Mouse (Mus musculus) kidney, postnatal 25 days (tissue): ENCODE measurements around the gene Gnai1.
A peak's percentile ranks its signal among the peaks of the same experiment; 100 is the strongest.
"Not testable (repeated sequence)": the region's sequence is repeated elsewhere in the genome, so short reads cannot be mapped to it uniquely, and the experiment has no call there.

Experiments used
- DNase-seq, 2 experiments: peaks; one replicate each; pipeline ENCODE4 v3.0.0; 2021; ENCODE audit warnings: mixed read lengths in 2 of 2

Gnai1 gene

GRCm38 (mm10) chr5:18360281-18360819 lies at the start of gene Gnai1:
Gene Gnai1, minus strand, starts transcription at chr5:18360355.
- DNase-seq = peak; percentile 75 to 87

- no peak for DNase-seq
Observed at GRCm38 (mm10) chr5:18367864-18368263, 7.7 kb upstream of the Gnai1 start.

- DNase-seq = no peak
Observed at GRCm38 (mm10) chr5:18365460-18365859, 5.3 kb upstream of the Gnai1 start.

GRCm38 (mm10) chr5:18360956-18361355 lies 801 bp upstream of the Gnai1 start:
- no peak for DNase-seq

- DNase-seq = peak; percentile 39 to 59
Observed at GRCm38 (mm10) chr5:18359376-18360280, 527 bp downstream of the Gnai1 start.

- DNase-seq = no peak
Observed at GRCm38 (mm10) chr5:18358778-18359177, 1.4 kb downstream of the Gnai1 start.

GRCm38 (mm10) chr5:18358191-18358590 lies 2.0 kb downstream of the Gnai1 start:
- DNase-seq = peak; percentile 78 to 88

GRCm38 (mm10) chr5:18347297-18347696 lies 12.9 kb downstream of the Gnai1 start:
- DNase-seq = no peak

GRCm38 (mm10) chr5:18343455-18344142 lies 16.6 kb downstream of the Gnai1 start:
- DNase-seq = no peak

- DNase-seq = no peak
Observed at GRCm38 (mm10) chr5:18342765-18343454, 17.2 kb downstream of the Gnai1 start.

GRCm38 (mm10) chr5:18341876-18342275 lies 18.3 kb downstream of the Gnai1 start:
- not testable (repeated sequence) for DNase-seq

GRCm38 (mm10) chr5:18332256-18332655 lies 27.9 kb downstream of the Gnai1 start:
- no peak for DNase-seq

GRCm38 (mm10) chr5:18330726-18331125 lies 29.4 kb downstream of the Gnai1 start:
- DNase-seq = peak in 1 of 2 experiments; percentile 38

- DNase-seq = no peak
Observed at GRCm38 (mm10) chr5:18326159-18326558, 34.0 kb downstream of the Gnai1 start.

GRCm38 (mm10) chr5:18323534-18323933 lies 36.6 kb downstream of the Gnai1 start:
- no peak for DNase-seq

GRCm38 (mm10) chr5:18321661-18322060 lies 38.5 kb downstream of the Gnai1 start:
- no peak for DNase-seq

GRCm38 (mm10) chr5:18318846-18319245 lies 41.3 kb downstream of the Gnai1 start:
- no peak for DNase-seq

- DNase-seq = no peak
Observed at GRCm38 (mm10) chr5:18307229-18307804, 52.8 kb downstream of the Gnai1 start.

- DNase-seq = no peak
Observed at GRCm38 (mm10) chr5:18296584-18296983, 63.6 kb downstream of the Gnai1 start.

- no peak for DNase-seq
Observed at GRCm38 (mm10) chr5:18292744-18293143, 67.4 kb downstream of the Gnai1 start.

- DNase-seq = no peak
Observed at GRCm38 (mm10) chr5:18289530-18289929, 70.6 kb downstream of the Gnai1 start.

- DNase-seq = no peak
Observed at GRCm38 (mm10) chr5:18288694-18289093, 71.5 kb downstream of the Gnai1 start.

- DNase-seq = no peak
Observed at GRCm38 (mm10) chr5:18288079-18288478, 72.1 kb downstream of the Gnai1 start.
